Mouse (Mus musculus) spleen, postnatal 4 days (tissue): ENCODE data around the gene Ficd.

Source experiments
- DNase-seq, 2 experiments: peaks; one replicate each; pipeline ENCODE4 v3.0.0; 2022; ENCODE audit warnings: low spot score in 2 of 2

The Ficd gene

GRCm38 (mm10) chr5:113730641-113731121 lies 4.9 kb upstream of the Ficd start:
- no peak for DNase-seq

GRCm38 (mm10) chr5:113731174-113731573 lies 4.4 kb upstream of the Ficd start:
- DNase-seq = no peak

GRCm38 (mm10) chr5:113732182-113732581 lies 3.4 kb upstream of the Ficd start:
- DNase-seq = peak in 1 of 2 experiments; percentile 82

- no peak for DNase-seq
These were observed 1.2 kb upstream of the Ficd start for GRCm38 (mm10) chr5:113734376-113734775.

GRCm38 (mm10) chr5:113735023-113735344 lies 619 bp upstream of the Ficd start:
- no peak for DNase-seq

GRCm38 (mm10) chr5:113736113-113736502 lies 505 bp downstream of the Ficd start:
- no peak for DNase-seq

- no peak for DNase-seq
These were observed 1.0 kb downstream of the Ficd start for GRCm38 (mm10) chr5:113736522-113737164.

- DNase-seq = no peak
These were observed 2.1 kb downstream of the Ficd start for GRCm38 (mm10) chr5:113737607-113738237.

- DNase-seq = no peak
These were observed 12.0 kb downstream of the Ficd start for GRCm38 (mm10) chr5:113747629-113748028.

GRCm38 (mm10) chr5:113748556-113749331 lies 13.1 kb downstream of the Ficd start:
- DNase-seq = no peak

- DNase-seq = no peak
These were observed 16.0 kb downstream of the Ficd start for GRCm38 (mm10) chr5:113751521-113752157.

GRCm38 (mm10) chr5:113755347-113756030 lies 19.9 kb downstream of the Ficd start:
- DNase-seq = no peak

- no peak for DNase-seq
These were observed 26.0 kb downstream of the Ficd start for GRCm38 (mm10) chr5:113761585-113761984.

GRCm38 (mm10) chr5:113764426-113764825 lies 28.8 kb downstream of the Ficd start:
- no peak for DNase-seq

- no peak for DNase-seq
These were observed 30.3 kb downstream of the Ficd start for GRCm38 (mm10) chr5:113765641-113766526.

- DNase-seq = no peak
These were observed 33.2 kb downstream of the Ficd start for GRCm38 (mm10) chr5:113768806-113769205.

GRCm38 (mm10) chr5:113771213-113772162 lies 35.9 kb downstream of the Ficd start:
- DNase-seq = peak; percentile 86 to 93

- peak; percentile 96 to 97 for DNase-seq
These were observed 36.9 kb downstream of the Ficd start, which contains the start of the genes Sart3 and Iscu for GRCm38 (mm10) chr5:113772450-113772895. TSS of gene Sart3 (minus strand) at chr5:113772510. TSS of gene Iscu (plus strand) at chr5:113772748.

- DNase-seq = no peak
These were observed 37.4 kb downstream of the Ficd start for GRCm38 (mm10) chr5:113772905-113773519.
